Comparison of ENCODE assay signal across 20 mouse cellular contexts in genomic region chr11:101543533-101543932, GRCm38 (mm10). TPM values are rescaled to one million over a fixed set of nuclear protein-coding genes. Genes with fewer than 3 reads are reported as not detected.
DNase-seq lines count a peak whose midpoint lies in the region; ATAC-seq and TF ChIP-seq lines count a peak whose summit lies in the region.
"Had no signal": no experiment of that assay in that cellular context is flagged by ENCODE, and none has a peak within 500 bp of the region (broad histone marks: within the 10 kb centered on the region; RNA-seq: fewer than 3 reads in every experiment).

No protein-coding gene starts in this region.

- whole genome bisulfite sequencing in embryonic facial prominence, embryonic 13.5 days = 91% methylated on average over 9 of the region's 9 CpGs
- 93% methylated on average over 9 of the region's 9 CpGs for WGBS in embryonic facial prominence, embryonic 10.5 days
- 71% methylated on average over 9 of the region's 9 CpGs for WGBS in lung, embryonic 16.5 days
- 70% methylated on average over 9 of the region's 9 CpGs for WGBS in intestine, postnatal 0 days
- WGBS in kidney, adult 2 months = 83% methylated on average over 9 of the region's 9 CpGs

- no peak for TF ChIP-seq POLR2A in kidney, adult 2 months (IDR thresholded peaks at IDR 0.05; ENCODE audit: low read depth, low read length)

- H3K4me2 ChIP-seq in embryonic facial prominence, embryonic 13.5 days = no peak overlapping the region
- no peak overlapping the region for H3K4me2 ChIP-seq in lung, embryonic 16.5 days (ENCODE audit: low read depth, low read length)
- H3K4me2 ChIP-seq in intestine, postnatal 0 days (replicated peaks; ENCODE audit: low read depth) = peak overlapping the region; percentile 17; the same call in 1 of the 2 replicates
- H3K4me2 ChIP-seq: heart, embryonic 12.5 days; limb, embryonic 12.5 days had no signal

- TF ChIP-seq CTCF in intestine, postnatal 0 days (IDR thresholded peaks at IDR 0.05; ENCODE audit: low read depth) = no peak; the same call in 1 of the 2 replicates
- TF ChIP-seq CTCF in kidney, adult 2 months (conservative IDR thresholded peaks at IDR 0.05; ENCODE audit: insufficient read depth, insufficient read length, low read depth, low read length) = no peak

- no peak overlapping the region for H3K9ac ChIP-seq in embryonic facial prominence, embryonic 13.5 days
- 0 out of 2 replicates have a peak overlapping the region, but pooled peaks have one; percentile 6 for H3K9ac ChIP-seq in lung, embryonic 16.5 days (ENCODE audit: low read length)
- H3K9ac ChIP-seq in intestine, postnatal 0 days (ENCODE audit: low read depth, low read length) = no peak overlapping the region; the same call in 1 of the 2 replicates
- H3K9ac ChIP-seq: heart, embryonic 12.5 days; limb, embryonic 12.5 days had no signal

- intact Hi-C loops in left cerebral cortex, postnatal 10 days (cut with DNase I) = no loop called here

- H3K36me3 ChIP-seq in embryonic facial prominence, embryonic 13.5 days = peaks cover 16% of the 10 kb centered on the region
- peaks cover 89% of the 10 kb centered on the region for H3K36me3 ChIP-seq in embryonic facial prominence, embryonic 10.5 days (replicated peaks)
- peaks cover 10% of the 10 kb centered on the region for H3K36me3 ChIP-seq in lung, embryonic 16.5 days (ENCODE audit: control insufficient read depth, insufficient read depth, low read length)
- H3K36me3 ChIP-seq in intestine, postnatal 0 days (ENCODE audit: control insufficient read depth, insufficient read depth) = peaks cover 3% of the 10 kb centered on the region; the same call in 1 of the 2 replicates
- H3K36me3 ChIP-seq in kidney, adult 2 months (ENCODE audit: control insufficient read depth, insufficient read depth, low read length) = no peaks in the 10 kb centered on the region

- H3K27ac ChIP-seq in embryonic facial prominence, embryonic 13.5 days = 0 out of 2 replicates have a peak overlapping the region, but pooled peaks have one; percentile 1
- H3K27ac ChIP-seq in embryonic facial prominence, embryonic 10.5 days (replicated peaks) = no peak overlapping the region
- peak overlapping the region; percentile 83 for H3K27ac ChIP-seq in lung, embryonic 16.5 days (ENCODE audit: low read length)
- H3K27ac ChIP-seq in intestine, postnatal 0 days (ENCODE audit: low read depth, low read length) = peak overlapping the region; percentile 73
- no peak overlapping the region for H3K27ac ChIP-seq in kidney, adult 2 months (ENCODE audit: insufficient read depth, low read depth, low read length)
- H3K27ac ChIP-seq: limb, embryonic 12.5 days had no signal

- no peak for DNase-seq in embryonic facial prominence, embryonic 10.5 days (ENCODE audit: low spot score)
- DNase-seq in lung, postnatal 25 days (ENCODE audit: low spot score) = no peak
- no peak for DNase-seq in frontal cortex, postnatal 25 days (ENCODE audit: low spot score in 2 of 2)
- no peak for DNase-seq in left cerebral cortex, postnatal 10 days (ENCODE audit: extremely low spot score in 1 of 2, low spot score in 2 of 2)
- DNase-seq in kidney, adult 2 months = no peak
- DNase-seq: cerebellum, adult 9-10 months; gastrocnemius, postnatal 25 days; kidney, adult 11 months; kidney, postnatal 4 days; right cerebral cortex, adult 18-20 months; thymus, adult 18-20 months had no signal

- H3K4me3 ChIP-seq in embryonic facial prominence, embryonic 13.5 days = no peak overlapping the region
- H3K4me3 ChIP-seq in embryonic facial prominence, embryonic 10.5 days = no peak overlapping the region
- H3K4me3 ChIP-seq in lung, embryonic 16.5 days (ENCODE audit: low read length) = no peak overlapping the region
- no peak overlapping the region for H3K4me3 ChIP-seq in intestine, postnatal 0 days (ENCODE audit: low read depth, low read length)
- H3K4me3 ChIP-seq in kidney, adult 2 months (ENCODE audit: insufficient read depth, low read depth, low read length) = no peak overlapping the region
- H3K4me3 ChIP-seq: erythroblast, embryonic 14.5 days; heart, embryonic 12.5 days; limb, embryonic 12.5 days had no signal

- ATAC-seq in embryonic facial prominence, embryonic 13.5 days (ENCODE audit: insufficient number of reproducible peaks, insufficient read depth, low FRiP score, low TSS enrichment, low read depth) = no peak
- peak; percentile 59 for ATAC-seq in lung, embryonic 16.5 days (ENCODE audit: low read depth)
- ATAC-seq in intestine, postnatal 0 days = peak; percentile 80

- H3K27me3 ChIP-seq in embryonic facial prominence, embryonic 13.5 days = no peaks in the 10 kb centered on the region
- H3K27me3 ChIP-seq in embryonic facial prominence, embryonic 10.5 days (replicated peaks; ENCODE audit: low read depth, poor library complexity, severe bottlenecking) = no peaks in the 10 kb centered on the region
- no peaks in the 10 kb centered on the region for H3K27me3 ChIP-seq in lung, embryonic 16.5 days (ENCODE audit: control insufficient read depth, insufficient read depth, low read depth, low read length)
- no peaks in the 10 kb centered on the region for H3K27me3 ChIP-seq in intestine, postnatal 0 days (replicated peaks; ENCODE audit: control insufficient read depth, insufficient read depth, low read length)
- no peaks in the 10 kb centered on the region for H3K27me3 ChIP-seq in kidney, adult 2 months (replicated peaks; ENCODE audit: control insufficient read depth, insufficient read depth, low read length)
- H3K27me3 ChIP-seq: heart, embryonic 12.5 days; limb, embryonic 12.5 days had no signal

- no peaks in the 10 kb centered on the region for H3K9me3 ChIP-seq in embryonic facial prominence, embryonic 13.5 days
- no peaks in the 10 kb centered on the region for H3K9me3 ChIP-seq in embryonic facial prominence, embryonic 10.5 days
- H3K9me3 ChIP-seq in lung, embryonic 16.5 days (ENCODE audit: control insufficient read depth, low read length) = no peaks in the 10 kb centered on the region
- H3K9me3 ChIP-seq in intestine, postnatal 0 days (ENCODE audit: control insufficient read depth) = no peaks in the 10 kb centered on the region
- H3K9me3 ChIP-seq: heart, embryonic 12.5 days; limb, embryonic 12.5 days had no signal

- no peaks in the 10 kb centered on the region for H3K4me1 ChIP-seq in embryonic facial prominence, embryonic 13.5 days
- 0 out of 2 replicates have a peak, but pooled peaks cover 6% of the 10 kb centered on the region for H3K4me1 ChIP-seq in embryonic facial prominence, embryonic 10.5 days
- 0 out of 2 replicates have a peak, but pooled peaks cover 2% of the 10 kb centered on the region for H3K4me1 ChIP-seq in lung, embryonic 16.5 days (replicated peaks; ENCODE audit: control insufficient read depth, insufficient read depth, low read length)
- H3K4me1 ChIP-seq in intestine, postnatal 0 days (replicated peaks; ENCODE audit: control insufficient read depth, insufficient read depth, low read length) = no peaks in the 10 kb centered on the region
- H3K4me1 ChIP-seq in kidney, adult 2 months (ENCODE audit: control insufficient read depth, insufficient read depth, low read length) = no peaks in the 10 kb centered on the region
- H3K4me1 ChIP-seq: limb, embryonic 12.5 days had no signal

RNA-seq across cellular contexts. Expression of gene Brca1, which starts 8.2 kb away (rescaled TPM):
- polyA plus RNA-seq in embryonic facial prominence, embryonic 13.5 days (2015; fragmentation: Nextera tagmentation; extraction: Ambion mirVana) = 10.6 and 14.8 TPM in 2 replicates
- polyA plus RNA-seq in embryonic facial prominence, embryonic 10.5 days (2016; fragmentation: Nextera tagmentation; extraction: Ambion mirVana) = 23.7 and 27.0 TPM in 2 replicates
- polyA plus RNA-seq in lung, embryonic 16.5 days (2015; fragmentation: Nextera tagmentation; extraction: Ambion mirVana) = 13.2 and 14.1 TPM in 2 replicates
- 2.3 and 3.3 TPM in 2 replicates for polyA plus RNA-seq in intestine, postnatal 0 days (2015; fragmentation: Nextera tagmentation; extraction: Ambion mirVana)
- 1 to 10 TPM; 1.1 to 1.2 TPM for total RNA-seq in left cerebral cortex, postnatal 10 days (2021)
- polyA plus RNA-seq in kidney, adult 2 months (2012; rRNA removed) = 0.12 and 0.16 TPM in 2 replicates

RNA-seq across cellular contexts. Expression of gene Nbr1, which starts 8.4 kb away (rescaled TPM):
- polyA plus RNA-seq in embryonic facial prominence, embryonic 13.5 days (2015; fragmentation: Nextera tagmentation; extraction: Ambion mirVana) = 77.1 and 80.7 TPM in 2 replicates
- polyA plus RNA-seq in embryonic facial prominence, embryonic 10.5 days (2016; fragmentation: Nextera tagmentation; extraction: Ambion mirVana) = 68.0 and 70.0 TPM in 2 replicates
- polyA plus RNA-seq in lung, embryonic 16.5 days (2015; fragmentation: Nextera tagmentation; extraction: Ambion mirVana) = 77.7 and 87.5 TPM in 2 replicates
- polyA plus RNA-seq in intestine, postnatal 0 days (2015; fragmentation: Nextera tagmentation; extraction: Ambion mirVana) = 44.5 and 54.1 TPM in 2 replicates
- total RNA-seq in left cerebral cortex, postnatal 10 days (2021) = 100 to 1,000 TPM in 1 of 2 experiments, 10 to 100 TPM in 1; 98.9 to 100 TPM
- polyA plus RNA-seq in kidney, adult 2 months (2012; rRNA removed) = 107 and 134 TPM in 2 replicates

RNA-seq across cellular contexts. Expression of gene Tmem106a, which starts 38.5 kb away (rescaled TPM):
- 3.6 and 3.8 TPM in 2 replicates for polyA plus RNA-seq in embryonic facial prominence, embryonic 13.5 days (2015; fragmentation: Nextera tagmentation; extraction: Ambion mirVana)
- polyA plus RNA-seq in embryonic facial prominence, embryonic 10.5 days (2016; fragmentation: Nextera tagmentation; extraction: Ambion mirVana) = 1.5 and 2.1 TPM in 2 replicates
- 4.7 and 7.1 TPM in 2 replicates for polyA plus RNA-seq in lung, embryonic 16.5 days (2015; fragmentation: Nextera tagmentation; extraction: Ambion mirVana)
- polyA plus RNA-seq in intestine, postnatal 0 days (2015; fragmentation: Nextera tagmentation; extraction: Ambion mirVana) = 122 and 130 TPM in 2 replicates
- 1 to 10 TPM; 1.1 to 1.7 TPM for total RNA-seq in left cerebral cortex, postnatal 10 days (2021)
- 392 and 429 TPM in 2 replicates for polyA plus RNA-seq in kidney, adult 2 months (2012; rRNA removed)

RNA-seq across cellular contexts. Expression of gene Gm11634, which starts 55.5 kb away (rescaled TPM):
- polyA plus RNA-seq in embryonic facial prominence, embryonic 13.5 days (2015; fragmentation: Nextera tagmentation; extraction: Ambion mirVana) = not detected in 2 replicates
- not detected in 2 replicates for polyA plus RNA-seq in embryonic facial prominence, embryonic 10.5 days (2016; fragmentation: Nextera tagmentation; extraction: Ambion mirVana)
- polyA plus RNA-seq in lung, embryonic 16.5 days (2015; fragmentation: Nextera tagmentation; extraction: Ambion mirVana) = not detected in 2 replicates
- 0.27 and 0.37 TPM in 2 replicates for polyA plus RNA-seq in intestine, postnatal 0 days (2015; fragmentation: Nextera tagmentation; extraction: Ambion mirVana)
- total RNA-seq in left cerebral cortex, postnatal 10 days (2021) = not detected
- not detected in 2 replicates for polyA plus RNA-seq in kidney, adult 2 months (2012; rRNA removed)
- total RNA-seq: gastrocnemius, postnatal 25 days; megakaryocyte-erythroid progenitor cell, adult 5-6 weeks had no signal
- polyA plus RNA-seq: erythroblast, embryonic 14.5 days; heart, embryonic 12.5 days; hindbrain, embryonic 11.5 days; limb, embryonic 12.5 days; neural tube, embryonic 14.5 days had no signal

Comparison
In these comparisons a context has a peak if more than half of its experiments do, and no peak if none do; other contexts are left out.
1. H3K27ac ChIP-seq: peak in embryonic facial prominence, embryonic 13.5 days (single experiment), lung, embryonic 16.5 days (single experiment) and intestine, postnatal 0 days (single experiment); none in embryonic facial prominence, embryonic 10.5 days (single experiment) and kidney, adult 2 months (single experiment).
2. RNA of gene Tmem106a, which starts 38.5 kb away (polyA plus RNA-seq): 392 to 429 TPM in kidney, adult 2 months and 122 to 130 TPM in intestine, postnatal 0 days; 4.7 to 7.1 TPM in lung, embryonic 16.5 days, 3.6 to 3.8 TPM in embryonic facial prominence, embryonic 13.5 days and 1.5 to 2.1 TPM in embryonic facial prominence, embryonic 10.5 days; every median in the first group is over 10 times any median in the second.